Mouse (Mus musculus) liver, adult 2 months (tissue): Measurements from ENCODE around the gene Nr1h3. TPM values are rescaled to one million over a fixed set of nuclear protein-coding genes. Genes with fewer than 3 reads are reported as not detected.

Experiments
- DNase-seq: peaks from one replicate; pipeline ENCODE4 v3.0.0-alpha.2; 2011; ENCODE audit warnings: low read depth, low spot score; ENCODE audit errors: extremely low read depth
- H3K27ac ChIP-seq: fragments of 200-500 bp; replicated peaks from 2 replicates; pipeline ENCODE4 v1.5.1; 2012; ENCODE audit warnings: low read depth, mild to moderate bottlenecking, control low read depth, inconsistent platforms, low read length; ENCODE audit not compliant: insufficient read depth
- H3K27me3 ChIP-seq: fragments of 200-500 bp; 2 replicates; pipeline ENCODE4 v1.6.1; 2012; ENCODE audit warnings: mild to moderate bottlenecking, moderate library complexity, low read length, inconsistent platforms; ENCODE audit not compliant: control insufficient read depth, insufficient read depth
- H3K36me3 ChIP-seq: fragments of 200-500 bp; 2 replicates; pipeline ENCODE4 v1.6.1; 2012; ENCODE audit warnings: low read length, inconsistent platforms; ENCODE audit not compliant: control insufficient read depth, insufficient read depth
- H3K4me1 ChIP-seq: fragments of 200-500 bp; 2 replicates; pipeline ENCODE4 v1.6.1; 2011; ENCODE audit warnings: low read length; ENCODE audit not compliant: control insufficient read depth, insufficient read depth
- H3K4me3 ChIP-seq: fragments of 200-500 bp; 2 replicates; pipeline ENCODE4 v1.5.1; 2011; ENCODE audit warnings: low read depth, mild to moderate bottlenecking, control low read depth, low read length, moderate library complexity; ENCODE audit not compliant: insufficient read depth
- H3K79me2 ChIP-seq: fragments of 200-500 bp; 2 replicates; pipeline ENCODE4 v1.6.1; 2012; ENCODE audit warnings: inconsistent platforms, mild to moderate bottlenecking, low read length, moderate library complexity; ENCODE audit not compliant: control insufficient read depth, insufficient read depth
- H3K9ac ChIP-seq: fragments of 200-500 bp; 2 replicates; pipeline ENCODE4 v1.6.1; 2012; ENCODE audit warnings: low read depth, mild to moderate bottlenecking, control low read depth, inconsistent platforms, low read length
- CTCF ChIP-seq: fragments of 200-500 bp; IDR thresholded peaks from 2 replicates; pipeline ENCODE4 v1.5.1; 2011; ENCODE audit warnings: low read depth, low read length, control low read depth
- POLR2A ChIP-seq: fragments of 200-500 bp; IDR thresholded peaks from 2 replicates; pipeline ENCODE4 v1.6.1; 2011; ENCODE audit warnings: low read length, control low read depth; ENCODE audit not compliant: insufficient read depth; ENCODE audit errors: extremely low read depth
- WGBS: fragments of 180-500 bp; shearing (Covaris S2); methylation state at CpG from one replicate; pipeline ENCODE4 v1.1.7; 2018; 5-methylcytosine and 5-hydroxymethylcytosine counted together
- polyA plus RNA-seq: library from polyadenylated mRNA; depleted of rRNA; stranded (reverse); fragments of >200 nt; gene quantifications from 2 replicates; pipeline ENCODE4 v1.2.3, GENCODE M21; 2012
- total RNA-seq: library from RNA; depleted of rRNA; stranded (reverse); fragments of >200 nt; gene quantifications from 2 replicates; pipeline ENCODE4 v1.2.3, GENCODE M21; 2014

Nr1h3 gene
- total and polyA plus RNA-seq, 2 experiments, result 146 to 198 TPM

GRCm38 (mm10) chr2:91157002-91157752 is 45.5 kb downstream of the Nr1h3 start:
- no peak for TF ChIP-seq CTCF
- no peak for TF ChIP-seq POLR2A
- no peaks in the 10 kb centered on the region for H3K27me3 ChIP-seq
- H3K4me1 ChIP-seq, result peaks cover 26% of the 10 kb centered on the region
- peaks cover 18% of the 10 kb centered on the region; the same call in 1 of the 2 replicates for H3K36me3 ChIP-seq
- H3K79me2 ChIP-seq, result no peaks in the 10 kb centered on the region
- WGBS, result 96% methylated on average over 6 of the region's 6 CpGs
- no peak overlapping the region for H3K4me3 ChIP-seq
- no peak overlapping the region for H3K9ac ChIP-seq
- no peak for DNase-seq
- H3K27ac ChIP-seq, result no peak overlapping the region

DNA sequence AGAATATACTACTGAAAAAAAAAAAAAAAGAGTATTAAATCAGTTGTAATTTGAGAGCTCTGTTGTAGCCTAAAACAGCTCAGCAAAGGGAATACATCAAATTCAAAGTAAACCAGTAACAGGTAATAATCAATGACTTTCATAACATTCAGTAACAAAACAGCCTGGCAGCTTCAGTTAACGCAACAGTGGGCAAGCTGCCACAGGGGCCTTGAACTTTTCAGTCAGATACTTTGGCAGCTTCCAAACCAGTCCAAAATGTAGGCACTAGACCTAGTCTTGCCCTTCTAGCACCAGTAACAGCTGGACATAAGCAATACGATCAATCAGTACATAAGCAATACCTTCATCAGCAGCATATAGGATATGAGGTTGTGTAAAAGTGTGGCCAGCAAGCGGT is 48.5 kb downstream of the Nr1h3 start:
- Histone ChIP-seq H3K4me1 (peaks cover 18% of the 10 kb centered on the region), H3K27ac (peak overlapping the region; percentile 76), H3K9ac (no peak overlapping the region), H3K27me3 (no peaks in the 10 kb centered on the region), H3K36me3 (peaks cover 15% of the 10 kb centered on the region; the same call in 1 of the 2 replicates), H3K4me3 (no peak overlapping the region), H3K79me2 (no peaks in the 10 kb centered on the region)
- 35% methylated on average over 3 of the region's 3 CpGs for WGBS
- no peak for TF ChIP-seq CTCF
- TF ChIP-seq POLR2A, result no peak
- DNase-seq, result peak; percentile 97

DNA sequence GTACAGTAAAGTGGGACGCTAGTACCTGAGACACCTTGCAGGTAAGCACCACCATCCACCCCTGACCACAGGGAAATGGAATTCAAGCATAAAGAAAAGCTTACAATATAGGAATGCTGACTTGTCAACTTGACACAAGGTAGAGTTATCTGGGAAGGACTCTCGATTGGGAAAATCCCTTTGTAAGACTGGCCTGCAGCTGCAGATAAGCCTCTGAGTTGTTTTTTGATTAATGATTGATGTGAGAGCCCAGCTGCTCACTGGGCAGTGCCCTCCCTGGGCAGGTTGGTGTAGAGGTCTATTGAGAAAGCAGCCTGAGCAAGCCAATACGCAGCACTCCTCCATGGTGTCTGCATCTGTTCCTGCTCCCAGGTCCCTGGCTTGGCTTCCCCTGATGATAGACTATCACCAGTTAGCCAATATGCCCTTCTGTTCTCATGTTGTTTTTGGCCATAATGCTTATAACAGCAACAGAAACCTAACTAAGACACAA is 49.7 kb downstream of the Nr1h3 start:
- 41% methylated on average over 3 of the region's 3 CpGs for WGBS
- no peak overlapping the region for H3K4me3 ChIP-seq
- H3K9ac ChIP-seq, result peak overlapping the region; percentile 14; the same call in 1 of the 2 replicates
- peak; percentile 99 for DNase-seq
- peaks cover 18% of the 10 kb centered on the region for H3K4me1 ChIP-seq
- H3K79me2 ChIP-seq, result no peaks in the 10 kb centered on the region
- no peaks in the 10 kb centered on the region for H3K27me3 ChIP-seq
- TF ChIP-seq CTCF (no peak), POLR2A (no peak)
- H3K27ac ChIP-seq, result peak overlapping the region; percentile 97
- peaks cover 11% of the 10 kb centered on the region; the same call in 1 of the 2 replicates for H3K36me3 ChIP-seq

DNA sequence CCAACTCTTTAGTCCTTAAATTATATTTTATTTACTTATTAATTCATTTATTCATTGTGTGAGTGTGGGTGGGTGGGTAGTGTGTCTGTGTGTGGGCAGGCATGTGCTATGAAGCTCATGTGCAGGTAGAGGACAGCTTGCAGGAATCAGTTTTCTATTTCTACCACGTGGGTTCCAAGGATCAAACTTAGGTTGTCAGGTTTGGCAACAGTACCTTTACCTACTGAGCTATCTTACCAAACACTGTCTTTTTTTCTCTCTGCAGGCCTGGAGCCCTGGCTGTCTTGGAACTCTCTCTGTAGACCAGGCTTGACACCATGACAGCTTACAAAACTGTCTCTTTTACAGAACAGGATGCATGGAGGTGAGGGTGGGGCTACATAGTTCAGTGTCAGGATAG is 51.3 kb downstream of the Nr1h3 start:
- H3K4me1 ChIP-seq, result peaks cover 18% of the 10 kb centered on the region
- no peak overlapping the region for H3K4me3 ChIP-seq
- peak; percentile 93 for DNase-seq
- H3K79me2 ChIP-seq, result no peaks in the 10 kb centered on the region
- WGBS, result 27% methylated on average over 1 of the region's 1 CpGs
- peaks cover 4% of the 10 kb centered on the region; the same call in 1 of the 2 replicates for H3K36me3 ChIP-seq
- no peaks in the 10 kb centered on the region for H3K27me3 ChIP-seq
- peak overlapping the region; percentile 83 for H3K27ac ChIP-seq
- H3K9ac ChIP-seq, result no peak overlapping the region
- TF ChIP-seq POLR2A (no peak), CTCF (no peak)

DNA sequence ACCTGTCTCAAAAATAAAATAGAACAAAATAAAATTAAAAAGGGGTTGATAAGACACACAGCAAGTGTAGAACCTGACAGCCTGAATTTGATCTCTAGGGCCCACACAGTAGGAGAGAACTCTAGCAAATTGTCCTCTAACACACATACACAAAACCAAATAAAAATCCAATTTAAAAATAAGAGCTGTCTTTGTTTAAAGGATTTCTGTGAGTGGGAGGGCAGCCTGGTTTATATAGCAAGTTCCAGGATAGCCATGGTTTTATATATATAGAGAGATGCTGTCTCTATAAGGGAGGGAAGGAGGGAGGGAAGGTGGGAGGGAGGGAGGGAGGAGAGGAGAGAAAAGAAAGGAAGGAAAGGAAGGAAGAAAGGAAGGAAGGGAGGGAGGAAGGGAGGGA is 54.5 kb downstream of the Nr1h3 start:
- Histone ChIP-seq H3K4me1 (peaks cover 10% of the 10 kb centered on the region), H3K4me3 (no peak overlapping the region), H3K27ac (no peak overlapping the region), H3K9ac (no peak overlapping the region), H3K79me2 (no peaks in the 10 kb centered on the region), H3K27me3 (no peaks in the 10 kb centered on the region), H3K36me3 (peaks cover 15% of the 10 kb centered on the region; the same call in 1 of the 2 replicates)
- TF ChIP-seq CTCF, result no peak
- no peak for TF ChIP-seq POLR2A
- no peak for DNase-seq

DNA sequence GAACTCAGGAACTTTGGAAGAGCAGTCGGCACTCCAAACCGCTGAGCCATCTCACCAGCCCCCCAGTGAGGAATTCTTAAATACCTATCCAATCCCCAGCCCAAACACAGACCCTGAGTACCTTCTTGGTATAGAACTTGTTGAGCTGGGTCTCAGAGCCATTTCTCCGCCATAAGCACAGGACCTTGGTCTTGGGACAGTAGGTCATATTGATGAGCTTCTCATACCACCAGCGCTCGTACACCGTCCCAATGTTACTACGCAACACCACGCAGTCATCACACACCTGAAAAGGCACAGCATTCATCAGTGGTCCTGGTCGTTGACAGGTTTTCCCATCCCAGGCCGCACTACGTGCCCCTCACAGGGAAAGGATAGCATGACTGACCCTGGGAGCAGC is 59.2 kb downstream of the Nr1h3 start:
- Histone ChIP-seq H3K4me3 (no peak overlapping the region), H3K4me1 (no peaks in the 10 kb centered on the region), H3K36me3 (peaks cover 36% of the 10 kb centered on the region), H3K9ac (no peak overlapping the region), H3K27ac (no peak overlapping the region), H3K79me2 (no peaks in the 10 kb centered on the region), H3K27me3 (no peaks in the 10 kb centered on the region)
- no peak for DNase-seq
- TF ChIP-seq CTCF, result no peak
- no peak for TF ChIP-seq POLR2A
- 98% methylated on average over 11 of the region's 11 CpGs for WGBS
